Mouse (Mus musculus): ENCODE data around the gene Tmem120b.

Gene Tmem120b

DNA sequence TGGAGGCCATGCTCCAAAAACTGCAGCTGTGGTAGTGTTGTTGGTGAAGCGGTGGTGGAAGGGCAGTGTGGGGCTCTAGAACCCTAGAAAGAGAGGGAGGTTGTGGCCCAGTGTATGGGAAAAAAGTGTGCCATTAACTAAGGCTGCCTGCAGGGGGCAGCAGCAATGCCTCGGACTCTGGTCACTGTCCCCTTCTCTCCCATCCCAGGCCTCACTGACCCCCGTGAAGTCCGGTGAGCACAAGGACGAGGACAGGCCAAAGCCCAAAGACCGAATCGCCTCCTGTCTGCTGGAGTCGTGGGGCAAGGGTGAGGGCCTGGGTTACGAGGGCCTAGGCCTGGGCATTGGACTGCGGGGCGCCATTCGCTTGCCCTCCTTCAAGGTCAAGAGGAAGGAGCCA lies 88.5 kb downstream of the Tmem120b start:
- no peak for DNase-seq (ENCODE audit: low spot score in 2 of 2)

DNA sequence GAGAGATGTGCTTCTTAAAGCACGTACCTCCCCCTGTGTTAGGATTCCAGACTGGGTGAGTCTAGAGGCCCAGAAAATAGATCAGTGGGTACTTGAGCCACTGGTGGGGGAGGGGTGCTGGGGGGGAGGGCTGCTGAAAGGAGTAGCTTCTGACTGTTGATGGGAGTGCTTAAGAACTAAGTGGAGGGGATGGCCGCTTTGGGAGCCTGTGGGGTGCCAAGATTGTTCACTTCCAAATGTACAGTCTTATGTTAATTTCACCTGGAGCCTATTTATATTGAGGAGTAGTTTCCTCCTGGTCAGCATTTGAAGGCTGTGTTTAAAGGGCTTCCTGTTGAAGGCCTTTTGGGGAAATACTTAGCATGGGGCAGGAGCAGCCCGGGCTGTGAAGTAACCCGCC lies 89.8 kb downstream of the Tmem120b start:
- no peak for DNase-seq (ENCODE audit: low spot score in 2 of 2)

- DNase-seq (ENCODE audit: low spot score in 2 of 2): no peak
These were observed 91.2 kb downstream of the Tmem120b start for GRCm38 (mm10) chr5:123159446-123159845.

GRCm38 (mm10) chr5:123159866-123160265 lies 91.7 kb downstream of the Tmem120b start:
- no peak for DNase-seq (ENCODE audit: low spot score in 2 of 2)

GRCm38 (mm10) chr5:123160341-123160740 lies 92.1 kb downstream of the Tmem120b start:
- no peak for DNase-seq (ENCODE audit: low spot score in 2 of 2)

DNA sequence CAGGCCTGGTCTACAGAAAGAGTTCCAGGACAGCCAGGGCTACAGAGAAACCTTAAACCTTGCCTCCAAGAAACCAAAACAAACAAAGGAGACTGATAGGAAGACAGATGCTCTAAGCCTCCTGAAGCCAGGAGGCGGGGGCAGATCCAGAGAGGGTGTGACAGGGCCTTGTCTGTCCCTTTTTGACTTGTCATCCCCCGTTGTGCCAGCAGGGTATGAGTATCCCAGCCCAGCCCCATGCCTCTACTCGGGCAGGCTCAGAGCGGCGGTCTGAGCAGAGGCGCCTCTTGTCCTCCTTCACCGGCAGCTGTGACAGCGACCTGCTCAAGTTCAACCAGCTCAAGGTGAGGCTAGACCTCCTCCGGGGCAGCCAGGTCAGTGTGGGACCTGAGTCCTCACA lies 94.7 kb downstream of the Tmem120b start:
- DNase-seq (ENCODE audit: low spot score in 2 of 2): no peak

DNA sequence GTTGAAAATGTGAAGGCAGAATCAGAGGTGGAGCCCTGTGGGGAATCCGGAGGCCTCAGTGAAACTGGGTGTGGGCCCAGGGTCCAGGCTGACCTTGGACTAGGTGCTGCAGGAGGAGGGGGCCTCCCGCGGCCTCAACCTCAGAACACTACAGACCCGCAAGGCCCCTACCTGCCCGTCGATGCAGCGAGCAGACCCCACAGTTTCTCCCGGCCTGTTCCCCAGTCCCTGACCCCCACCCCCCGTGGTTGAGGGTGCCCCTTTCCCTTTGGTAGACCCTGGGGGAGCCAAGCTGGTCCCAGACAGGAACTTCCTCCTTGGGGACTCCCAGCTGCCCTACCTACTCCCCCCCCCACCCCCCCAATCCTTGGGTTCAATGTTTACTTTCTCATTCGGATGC lies 98.2 kb downstream of the Tmem120b start:
- DNase-seq (ENCODE audit: low spot score in 2 of 2): no peak

Measured in left cerebral cortex, adult 9 months (tissue).